Mouse (Mus musculus): ENCODE results near the gene Slc22a12. TPM values are rescaled to one million over a fixed set of nuclear protein-coding genes. Genes with fewer than 3 reads are reported as not detected.

Slc22a12 gene
- polyA plus RNA-seq, 1 experiment from 2014 or later = not detected

GRCm38 (mm10) chr19:6494504-6495170 lies 48.2 kb downstream of the Slc22a12 start:
- H3K9ac ChIP-seq = no peak overlapping the region
- ATAC-seq (ENCODE audit: insufficient read depth) (no peak), DNase-seq (no peak)
- WGBS = 56% methylated on average over 18 of the region's 18 CpGs
- no peaks in the 10 kb centered on the region for H3K36me3 ChIP-seq (ENCODE audit: insufficient read depth)
- no peaks in the 10 kb centered on the region for H3K4me1 ChIP-seq (ENCODE audit: insufficient read depth)
- TF ChIP-seq CTCF (IDR thresholded peaks at IDR 0.05; ENCODE audit: low read depth) = no peak
- no peak overlapping the region for H3K27ac ChIP-seq (ENCODE audit: low read depth)
- H3K27me3 ChIP-seq (ENCODE audit: insufficient read depth, low read length) = peaks cover 58% of the 10 kb centered on the region
- no peaks in the 10 kb centered on the region for H3K9me3 ChIP-seq (ENCODE audit: low read depth, low read length)
- H3K4me3 ChIP-seq (ENCODE audit: low read depth, low read length) = no peak overlapping the region
- no peak overlapping the region for H3K4me2 ChIP-seq

GRCm38 (mm10) chr19:6494032-6494431 lies 48.8 kb downstream of the Slc22a12 start:
- Histone ChIP-seq H3K4me1 (ENCODE audit: insufficient read depth) (no peaks in the 10 kb centered on the region), H3K9ac (no peak overlapping the region), H3K36me3 (ENCODE audit: insufficient read depth) (no peaks in the 10 kb centered on the region), H3K9me3 (ENCODE audit: low read depth, low read length) (no peaks in the 10 kb centered on the region), H3K27me3 (ENCODE audit: insufficient read depth, low read length) (peaks cover 52% of the 10 kb centered on the region), H3K27ac (ENCODE audit: low read depth) (no peak overlapping the region), H3K4me2 (no peak overlapping the region), H3K4me3 (ENCODE audit: low read depth, low read length) (no peak overlapping the region)
- no peak for DNase-seq
- 66% methylated on average over 5 of the region's 7 CpGs for WGBS
- ATAC-seq (ENCODE audit: insufficient read depth) = no peak
- no peak for TF ChIP-seq CTCF (IDR thresholded peaks at IDR 0.05; ENCODE audit: low read depth)

- ATAC-seq (ENCODE audit: insufficient read depth) (no peak), DNase-seq (no peak)
- Histone ChIP-seq H3K27me3 (ENCODE audit: insufficient read depth, low read length) (peaks cover 44% of the 10 kb centered on the region), H3K9ac (no peak overlapping the region), H3K4me3 (ENCODE audit: low read depth, low read length) (no peak overlapping the region), H3K4me2 (no peak overlapping the region), H3K27ac (ENCODE audit: low read depth) (no peak overlapping the region), H3K36me3 (ENCODE audit: insufficient read depth) (no peaks in the 10 kb centered on the region), H3K9me3 (ENCODE audit: low read depth, low read length) (no peaks in the 10 kb centered on the region), H3K4me1 (ENCODE audit: insufficient read depth) (no peaks in the 10 kb centered on the region)
- no peak for TF ChIP-seq CTCF (IDR thresholded peaks at IDR 0.05; ENCODE audit: low read depth)
- WGBS = 72% methylated on average over 7 of the region's 7 CpGs
Observed at GRCm38 (mm10) chr19:6493219-6493618, 49.6 kb downstream of the Slc22a12 start.

GRCm38 (mm10) chr19:6492124-6492523 lies 50.7 kb downstream of the Slc22a12 start:
- ATAC-seq (ENCODE audit: insufficient read depth) = no peak
- peaks cover 33% of the 10 kb centered on the region for H3K27me3 ChIP-seq (ENCODE audit: insufficient read depth, low read length)
- peak; percentile 84 for DNase-seq
- no peak overlapping the region for H3K4me2 ChIP-seq
- no peaks in the 10 kb centered on the region for H3K9me3 ChIP-seq (ENCODE audit: low read depth, low read length)
- peak; percentile 85 for TF ChIP-seq CTCF (IDR thresholded peaks at IDR 0.05; ENCODE audit: low read depth)
- 18% methylated on average over 12 of the region's 12 CpGs for WGBS
- no peak overlapping the region for H3K4me3 ChIP-seq (ENCODE audit: low read depth, low read length)
- H3K9ac ChIP-seq = no peak overlapping the region
- H3K36me3 ChIP-seq (ENCODE audit: insufficient read depth) = no peaks in the 10 kb centered on the region
- H3K4me1 ChIP-seq (ENCODE audit: insufficient read depth) = no peaks in the 10 kb centered on the region
- no peak overlapping the region for H3K27ac ChIP-seq (ENCODE audit: low read depth)

GRCm38 (mm10) chr19:6491538-6491937 lies 51.3 kb downstream of the Slc22a12 start:
- no peak overlapping the region for H3K27ac ChIP-seq (ENCODE audit: low read depth)
- WGBS = 67% methylated on average over 8 of the region's 8 CpGs
- no peak for TF ChIP-seq CTCF (IDR thresholded peaks at IDR 0.05; ENCODE audit: low read depth)
- H3K9me3 ChIP-seq (ENCODE audit: low read depth, low read length) = no peaks in the 10 kb centered on the region
- H3K36me3 ChIP-seq (ENCODE audit: insufficient read depth) = no peaks in the 10 kb centered on the region
- DNase-seq (no peak), ATAC-seq (ENCODE audit: insufficient read depth) (no peak)
- no peak overlapping the region; the same call in 1 of the 2 replicates for H3K9ac ChIP-seq
- H3K27me3 ChIP-seq (ENCODE audit: insufficient read depth, low read length) = peaks cover 28% of the 10 kb centered on the region
- no peaks in the 10 kb centered on the region for H3K4me1 ChIP-seq (ENCODE audit: insufficient read depth)
- no peak overlapping the region for H3K4me2 ChIP-seq
- no peak overlapping the region for H3K4me3 ChIP-seq (ENCODE audit: low read depth, low read length)

GRCm38 (mm10) chr19:6489030-6489429 lies 53.8 kb downstream of the Slc22a12 start:
- Histone ChIP-seq H3K27ac (ENCODE audit: low read depth) (no peak overlapping the region), H3K27me3 (ENCODE audit: insufficient read depth, low read length) (peaks cover 3% of the 10 kb centered on the region; the same call in 1 of the 2 replicates), H3K4me2 (no peak overlapping the region), H3K4me3 (ENCODE audit: low read depth, low read length) (no peak overlapping the region), H3K9ac (no peak overlapping the region), H3K4me1 (ENCODE audit: insufficient read depth) (no peaks in the 10 kb centered on the region), H3K9me3 (ENCODE audit: low read depth, low read length) (no peaks in the 10 kb centered on the region), H3K36me3 (ENCODE audit: insufficient read depth) (no peaks in the 10 kb centered on the region)
- 3% methylated on average over 4 of the region's 4 CpGs for WGBS
- ATAC-seq (ENCODE audit: insufficient read depth) = peak; percentile 77; the same call in 1 of the 2 replicates
- DNase-seq = peak; percentile 94
- peak; percentile 99 for TF ChIP-seq CTCF (IDR thresholded peaks at IDR 0.05; ENCODE audit: low read depth)

Small RNA genes lying within 50 kb of the gene (microRNA-seq; reads per million reads assigned to microRNA genes)
- gene Gm26460 (ENCODE audit: borderline number of aligned reads) = not detected

Other genes with a start within 250 kb of the Slc22a12 start
- gene Cdc42bpg, start 236.6 kb downstream of the Slc22a12 start, polyA plus RNA-seq (2014; fragmentation: Nextera tagmentation; extraction: Ambion mirVana) = 0.82 and 1.2 TPM in 2 replicates
- 60.3 and 68.6 TPM in 2 replicates for gene Men1, start 208.1 kb downstream of the Slc22a12 start, polyA plus RNA-seq (2014; fragmentation: Nextera tagmentation; extraction: Ambion mirVana)
- 13.4 and 22.2 TPM in 2 replicates for gene Map4k2, start 201.9 kb downstream of the Slc22a12 start, polyA plus RNA-seq (2014; fragmentation: Nextera tagmentation; extraction: Ambion mirVana)
- 177 and 200 TPM in 2 replicates for gene Sf1, start 179.3 kb downstream of the Slc22a12 start, polyA plus RNA-seq (2014; fragmentation: Nextera tagmentation; extraction: Ambion mirVana)
- 6.1 and 9.3 TPM in 2 replicates for gene Pygm, start 158.6 kb downstream of the Slc22a12 start, polyA plus RNA-seq (2014; fragmentation: Nextera tagmentation; extraction: Ambion mirVana)
- 34.8 and 35.1 TPM in 2 replicates for gene Rasgrp2, start 143.7 kb downstream of the Slc22a12 start, polyA plus RNA-seq (2014; fragmentation: Nextera tagmentation; extraction: Ambion mirVana)
- 0.47 and 1.1 TPM in 2 replicates for gene Nrxn2, start 124.3 kb downstream of the Slc22a12 start, polyA plus RNA-seq (2014; fragmentation: Nextera tagmentation; extraction: Ambion mirVana)